Mouse (Mus musculus) midbrain, embryonic 11.5 days (tissue): ENCODE measurements around the gene Klhl30. TPM values are rescaled to one million over a fixed set of nuclear protein-coding genes. Genes with fewer than 3 reads are reported as not detected.

Experiments used
- ATAC-seq: fragments of 200-750 bp; cut with Nextera tagmentation; 2 replicates; pipeline ENCODE4 v1.8.0; 2017; ENCODE audit warnings: moderate TSS enrichment, moderate library complexity; ENCODE audit not compliant: low FRiP score
- DNase-seq: peaks from one replicate; pipeline ENCODE4 v3.0.0; 2015; ENCODE audit warnings: low spot score; ENCODE audit errors: missing footprints
- H3K27ac ChIP-seq: fragments of 300-500 bp; sonication (generic); 2 replicates; pipeline ENCODE4 v1.5.1; 2014; ENCODE audit warnings: low read depth, low read length
- H3K27me3 ChIP-seq: fragments of 300-500 bp; sonication (generic); 2 replicates; pipeline ENCODE4 v1.6.1; 2014; ENCODE audit warnings: mild to moderate bottlenecking, low read length, moderate library complexity, mixed read lengths; ENCODE audit not compliant: control insufficient read depth, insufficient read depth
- H3K36me3 ChIP-seq: fragments of 300-500 bp; sonication (generic); 2 replicates; pipeline ENCODE4 v1.6.1; 2014; ENCODE audit warnings: mild to moderate bottlenecking, low read length, moderate library complexity, mixed read lengths; ENCODE audit not compliant: control insufficient read depth, insufficient read depth
- H3K4me1 ChIP-seq: fragments of 300-500 bp; sonication (generic); 2 replicates; pipeline ENCODE4 v1.6.1; 2014; ENCODE audit warnings: low read length; ENCODE audit not compliant: control insufficient read depth, insufficient read depth
- H3K4me2 ChIP-seq: fragments of 300-500 bp; sonication (generic); 2 replicates; pipeline ENCODE4 v1.6.1; 2014; ENCODE audit warnings: mild to moderate bottlenecking, moderate library complexity
- H3K4me3 ChIP-seq: fragments of 300-500 bp; sonication (generic); 2 replicates; pipeline ENCODE4 v1.5.1; 2014; ENCODE audit warnings: low read depth, low read length
- H3K9ac ChIP-seq: fragments of 300-500 bp; sonication (generic); 2 replicates; pipeline ENCODE4 v1.6.1; 2014; ENCODE audit warnings: low read length
- H3K9me3 ChIP-seq: fragments of 300-500 bp; sonication (generic); 2 replicates; pipeline ENCODE4 v1.6.1; 2016; ENCODE audit warnings: low read length; ENCODE audit not compliant: control insufficient read depth
- WGBS: fragments of 180-500 bp; shearing (Covaris S2); extraction: QIAGEN DNeasy Blood & Tissue Kit; methylation state at CpG from one replicate; pipeline ENCODE4 v1.1.7; 2014; 5-methylcytosine and 5-hydroxymethylcytosine counted together
- polyA plus RNA-seq: library from polyadenylated mRNA; unstranded; fragments of >200 nt; fragmentation: Nextera tagmentation; extraction: Ambion mirVana; gene quantifications from 2 replicates; pipeline ENCODE4 v1.2.1, GENCODE M21; 2014

Gene Klhl30
- polyA plus RNA-seq, 1 experiment from 2014 or later, result 0.26 TPM

DNA sequence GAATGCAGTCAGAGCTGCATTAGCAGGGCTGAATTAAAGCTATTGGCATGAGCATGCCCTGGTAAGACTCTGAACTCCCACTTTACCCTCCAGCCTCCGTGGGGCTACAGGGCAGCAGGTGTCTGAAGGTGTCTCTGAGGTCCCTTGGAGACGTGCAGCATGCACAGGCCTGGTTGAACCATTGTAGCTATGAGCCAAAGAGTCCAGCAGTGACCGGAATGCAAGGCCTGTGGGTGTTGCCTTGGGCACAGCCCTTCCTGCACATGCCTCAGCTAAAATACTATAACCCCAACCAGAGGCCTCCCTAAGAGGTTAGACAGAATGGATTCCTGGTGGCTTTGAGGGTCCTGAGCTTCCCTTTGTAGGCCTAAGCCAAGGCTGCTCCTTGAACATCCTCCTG, 433 bp downstream of the Klhl30 start:
- no peaks in the 10 kb centered on the region for H3K4me1 ChIP-seq
- no peak overlapping the region for H3K27ac ChIP-seq
- 82% methylated on average over 3 of the region's 3 CpGs for WGBS
- no peak overlapping the region for H3K4me2 ChIP-seq
- no peaks in the 10 kb centered on the region for H3K9me3 ChIP-seq
- no peak overlapping the region for H3K4me3 ChIP-seq
- DNase-seq (no peak), ATAC-seq (no peak)
- no peaks in the 10 kb centered on the region for H3K36me3 ChIP-seq
- H3K27me3 ChIP-seq, result peaks cover 5% of the 10 kb centered on the region
- H3K9ac ChIP-seq, result no peak overlapping the region

GRCm38 (mm10) chr1:91352277-91352676, 1.5 kb downstream of the Klhl30 start:
- Histone ChIP-seq H3K9me3 (no peaks in the 10 kb centered on the region), H3K36me3 (no peaks in the 10 kb centered on the region), H3K4me1 (no peaks in the 10 kb centered on the region), H3K27ac (no peak overlapping the region), H3K4me2 (no peak overlapping the region), H3K9ac (no peak overlapping the region), H3K4me3 (no peak overlapping the region), H3K27me3 (no peaks in the 10 kb centered on the region)
- 88% methylated on average over 2 of the region's 2 CpGs for WGBS
- DNase-seq (no peak), ATAC-seq (no peak)

- H3K4me2 ChIP-seq, result no peak overlapping the region
- no peaks in the 10 kb centered on the region for H3K27me3 ChIP-seq
- no peak overlapping the region for H3K27ac ChIP-seq
- no peaks in the 10 kb centered on the region for H3K36me3 ChIP-seq
- WGBS, result 87% methylated on average over 11 of the region's 11 CpGs
- ATAC-seq (no peak), DNase-seq (peak; percentile 73)
- no peaks in the 10 kb centered on the region for H3K9me3 ChIP-seq
- H3K9ac ChIP-seq, result no peak overlapping the region
- H3K4me3 ChIP-seq, result no peak overlapping the region
- H3K4me1 ChIP-seq, result no peaks in the 10 kb centered on the region
Measured at GRCm38 (mm10) chr1:91356105-91356504, 5.3 kb downstream of the Klhl30 start.

DNA sequence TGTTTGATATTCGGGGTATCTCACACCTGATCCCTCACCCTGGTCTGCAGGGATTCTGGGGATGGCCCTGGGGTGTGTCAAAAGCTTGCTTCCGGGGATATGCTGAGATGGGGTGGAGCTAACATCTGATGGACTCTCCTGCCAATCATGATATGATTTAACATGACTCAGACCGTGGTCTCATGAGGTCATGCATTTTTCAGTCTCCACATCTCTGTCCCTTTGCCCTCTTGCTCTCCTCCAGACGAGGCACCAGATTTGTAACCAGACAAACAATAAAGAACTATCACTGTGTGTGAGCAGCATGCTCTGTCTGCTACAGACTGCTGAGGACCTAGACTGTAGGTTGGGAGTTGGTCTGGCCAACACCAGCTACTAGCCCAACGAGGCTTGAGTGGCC, 11.3 kb downstream of the Klhl30 start:
- WGBS, result 81% methylated on average over 5 of the region's 5 CpGs
- no peak for ATAC-seq
- H3K9ac ChIP-seq, result no peak overlapping the region
- H3K4me3 ChIP-seq, result no peak overlapping the region
- peaks cover 5% of the 10 kb centered on the region for H3K4me1 ChIP-seq
- no peak overlapping the region for H3K4me2 ChIP-seq
- no peak overlapping the region for H3K27ac ChIP-seq
- no peak for DNase-seq
- H3K36me3 ChIP-seq, result no peaks in the 10 kb centered on the region
- peaks cover 4% of the 10 kb centered on the region for H3K27me3 ChIP-seq
- no peaks in the 10 kb centered on the region for H3K9me3 ChIP-seq

GRCm38 (mm10) chr1:91364822-91365644, 14.2 kb downstream of the Klhl30 start:
- Histone ChIP-seq H3K27ac (no peak overlapping the region), H3K36me3 (no peaks in the 10 kb centered on the region), H3K4me3 (no peak overlapping the region), H3K27me3 (peaks cover 6% of the 10 kb centered on the region), H3K9me3 (no peaks in the 10 kb centered on the region), H3K9ac (no peak overlapping the region), H3K4me1 (peaks cover 5% of the 10 kb centered on the region), H3K4me2 (no peak overlapping the region)
- DNase-seq (no peak), ATAC-seq (no peak)
- WGBS, result 94% methylated on average over 16 of the region's 16 CpGs

GRCm38 (mm10) chr1:91365816-91366214, 15.0 kb downstream of the Klhl30 start:
- Histone ChIP-seq H3K36me3 (0 out of 2 replicates have a peak, but pooled peaks cover 6% of the 10 kb centered on the region), H3K27ac (no peak overlapping the region), H3K4me2 (peak overlapping the region; percentile 58), H3K27me3 (peaks cover 6% of the 10 kb centered on the region), H3K9ac (no peak overlapping the region), H3K4me1 (peaks cover 5% of the 10 kb centered on the region), H3K9me3 (no peaks in the 10 kb centered on the region), H3K4me3 (0 out of 2 replicates have a peak overlapping the region, but pooled peaks have one; percentile 30)
- WGBS, result 28% methylated on average over 8 of the region's 8 CpGs
- no peak for DNase-seq
- ATAC-seq, result no peak

- peak within 1 kb of the TSS; percentile 58 for H3K4me2 ChIP-seq
- no peak within 1 kb of the TSS for H3K27ac ChIP-seq
- peaks cover 5% of the 10 kb centered on the region for H3K4me1 ChIP-seq
- H3K36me3 ChIP-seq, result peaks cover 6% of the 10 kb centered on the region; the same call in 1 of the 2 replicates
- WGBS, result under 1% methylated on average over 64 of the region's 68 CpGs
- ATAC-seq (peak; percentile 67), DNase-seq (peak; percentile 97)
- H3K4me3 ChIP-seq, result peak within 1 kb of the TSS; percentile 30
- H3K9ac ChIP-seq, result peak within 1 kb of the TSS; percentile 60
- peaks cover 6% of the 10 kb centered on the region for H3K27me3 ChIP-seq
- no peaks in the 10 kb centered on the region for H3K9me3 ChIP-seq
Measured at GRCm38 (mm10) chr1:91366215-91367108, 15.6 kb downstream of the Klhl30 start, which contains the start of gene Erfe. TSS of gene Erfe (plus strand) at chr1:91366430.

- ATAC-seq, result no peak
- H3K27me3 ChIP-seq, result peaks cover 6% of the 10 kb centered on the region
Measured at GRCm38 (mm10) chr1:91367295-91367694, 16.5 kb downstream of the Klhl30 start.

DNA sequence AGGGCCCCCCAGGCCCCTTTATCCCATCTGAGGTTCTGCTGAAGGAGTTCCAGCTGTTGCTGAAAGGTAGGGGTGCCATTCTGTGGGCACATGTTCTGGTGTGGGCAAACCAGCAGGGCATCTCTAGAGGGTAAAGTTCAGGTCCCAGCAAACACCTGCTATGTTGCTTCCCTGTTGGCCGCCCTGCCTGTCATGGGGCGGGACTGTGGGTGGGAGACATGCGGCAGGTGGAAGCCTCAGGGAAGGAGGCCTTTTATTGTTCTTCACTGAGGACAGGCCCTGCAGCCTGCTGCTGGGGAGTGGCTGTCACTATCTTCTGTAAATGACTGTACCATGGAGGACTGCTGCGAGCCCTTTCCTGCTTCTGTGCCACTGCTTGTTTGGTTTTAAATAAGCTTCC, 18.6 kb downstream of the Klhl30 start:
- 74% methylated on average over 4 of the region's 4 CpGs for WGBS

More at GRCm38 (mm10) chr1:91367295-91367694, 16.5 kb downstream of the Klhl30 start:
- H3K4me1 ChIP-seq, result peaks cover 5% of the 10 kb centered on the region
- no peak for DNase-seq
- H3K4me3 ChIP-seq, result no peak overlapping the region
- no peaks in the 10 kb centered on the region for H3K9me3 ChIP-seq
- no peak overlapping the region for H3K4me2 ChIP-seq
- no peak overlapping the region for H3K9ac ChIP-seq
- peaks cover 11% of the 10 kb centered on the region for H3K36me3 ChIP-seq
- H3K27ac ChIP-seq, result no peak overlapping the region
- WGBS, result 88% methylated on average over 3 of the region's 3 CpGs

More for the DNA sequence above, 18.6 kb downstream of the Klhl30 start:
- H3K4me1 ChIP-seq, result peaks cover 5% of the 10 kb centered on the region
- no peak overlapping the region for H3K4me3 ChIP-seq
- H3K9ac ChIP-seq, result no peak overlapping the region
- peaks cover 6% of the 10 kb centered on the region for H3K27me3 ChIP-seq
- no peaks in the 10 kb centered on the region for H3K9me3 ChIP-seq
- H3K36me3 ChIP-seq, result peaks cover 22% of the 10 kb centered on the region
- no peak overlapping the region for H3K27ac ChIP-seq
- no peak for ATAC-seq
- no peak for DNase-seq
- H3K4me2 ChIP-seq, result no peak overlapping the region
